Mouse (Mus musculus): ENCODE results near the gene Lif. TPM values are rescaled to one million over a fixed set of nuclear protein-coding genes. Genes with fewer than 3 reads are reported as not detected.

Gene Lif
- total RNA-seq, 4 experiments from 2014 or later: 0.19 to 0.22 TPM; not detected in 2

GRCm38 (mm10) chr11:4229841-4230240, 27.5 kb upstream of the Lif start:
- no peak for DNase-seq (ENCODE audit: low spot score in 2 of 2)

GRCm38 (mm10) chr11:4231435-4231834, 25.9 kb upstream of the Lif start:
- DNase-seq (ENCODE audit: low spot score in 2 of 2): no peak

- DNase-seq (ENCODE audit: low spot score in 2 of 2): no peak
Observed at GRCm38 (mm10) chr11:4232644-4233043, 24.7 kb upstream of the Lif start.

- no peak for DNase-seq (ENCODE audit: low spot score in 2 of 2)
Observed at GRCm38 (mm10) chr11:4235052-4235655, 22.2 kb upstream of the Lif start.

GRCm38 (mm10) chr11:4235665-4236545, 21.5 kb upstream of the Lif start, which contains the start of gene Osm:
Gene Osm, plus strand, starts transcription at chr11:4236420.
- no peak for DNase-seq (ENCODE audit: low spot score in 2 of 2)

- DNase-seq (ENCODE audit: low spot score in 2 of 2): no peak
Observed at GRCm38 (mm10) chr11:4236546-4237067, 20.8 kb upstream of the Lif start.

GRCm38 (mm10) chr11:4237389-4237912, 19.9 kb upstream of the Lif start:
- no peak for DNase-seq (ENCODE audit: low spot score in 2 of 2)

- no peak for DNase-seq (ENCODE audit: low spot score in 2 of 2)
Observed at GRCm38 (mm10) chr11:4238167-4238566, 19.2 kb upstream of the Lif start.

- no peak for DNase-seq (ENCODE audit: low spot score in 2 of 2)
Observed at GRCm38 (mm10) chr11:4239691-4240090, 17.7 kb upstream of the Lif start.

- no peak for DNase-seq (ENCODE audit: low spot score in 2 of 2)
Observed at GRCm38 (mm10) chr11:4240151-4240550, 17.2 kb upstream of the Lif start.

- no peak for DNase-seq (ENCODE audit: low spot score in 2 of 2)
Observed at GRCm38 (mm10) chr11:4241180-4241579, 16.2 kb upstream of the Lif start.

- DNase-seq (ENCODE audit: low spot score in 2 of 2): no peak
Observed at GRCm38 (mm10) chr11:4246126-4246525, 11.2 kb upstream of the Lif start.

GRCm38 (mm10) chr11:4246623-4247022, 10.7 kb upstream of the Lif start:
- no peak for DNase-seq (ENCODE audit: low spot score in 2 of 2)

- no peak for DNase-seq (ENCODE audit: low spot score in 2 of 2)
Observed at GRCm38 (mm10) chr11:4247201-4247959, 10.0 kb upstream of the Lif start.

- no peak for DNase-seq (ENCODE audit: low spot score in 2 of 2)
Observed at GRCm38 (mm10) chr11:4249151-4249550, 8.2 kb upstream of the Lif start.

- DNase-seq (ENCODE audit: low spot score in 2 of 2): no peak
Observed at GRCm38 (mm10) chr11:4250290-4250689, 7.1 kb upstream of the Lif start.

GRCm38 (mm10) chr11:4251376-4251775, 6.0 kb upstream of the Lif start:
- no peak for DNase-seq (ENCODE audit: low spot score in 2 of 2)

GRCm38 (mm10) chr11:4252886-4253285, 4.5 kb upstream of the Lif start:
- no peak for DNase-seq (ENCODE audit: low spot score in 2 of 2)

GRCm38 (mm10) chr11:4257756-4258155, 399 bp downstream of the Lif start:
- no peak for DNase-seq (ENCODE audit: low spot score in 2 of 2)

- DNase-seq (ENCODE audit: low spot score in 2 of 2): peak; percentile 74 to 78
Observed at GRCm38 (mm10) chr11:4258657-4259082, 1.3 kb downstream of the Lif start.

GRCm38 (mm10) chr11:4260463-4261187, 3.3 kb downstream of the Lif start:
- no peak for DNase-seq (ENCODE audit: low spot score in 2 of 2)
